Mouse (Mus musculus) retina, postnatal 1 day (tissue): ENCODE measurements around the gene Mup3.
"Not testable (repeated sequence)": the region's sequence is repeated elsewhere in the genome, so short reads cannot be mapped to it uniquely, and the experiment has no call there.

Source experiments
- DNase-seq: peaks from one replicate; pipeline ENCODE4 v3.0.0-alpha.2; 2012

Gene Mup3

GRCm38 (mm10) chr4:62087241-62087640 lies at the start of gene Mup3:
Gene Mup3 (minus strand): TSS chr4:62087342.
- no peak for DNase-seq

DNA sequence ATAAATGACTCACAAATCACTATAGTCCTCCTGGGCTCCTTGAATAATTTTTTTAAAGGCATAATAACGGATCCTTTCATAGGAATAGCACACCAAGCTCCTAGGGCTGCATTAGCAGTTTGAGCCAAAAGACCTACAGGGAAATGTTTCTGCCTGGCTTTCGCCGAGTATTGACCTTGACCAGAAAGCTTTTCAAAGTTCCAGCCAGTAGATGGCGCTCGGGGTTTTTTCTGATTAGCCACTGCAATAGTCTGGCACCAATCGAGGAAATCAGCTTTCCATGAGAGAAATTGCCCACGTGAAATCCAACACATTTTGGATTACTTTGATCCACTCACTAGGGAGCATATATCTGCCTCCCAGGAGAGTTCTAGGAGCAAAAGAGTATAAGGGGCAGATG lies 46.6 kb upstream of the Mup3 start:
- peak; percentile 35 for DNase-seq

- DNase-seq = peak; percentile 18
These were observed 16.2 kb upstream of the Mup3 start for GRCm38 (mm10) chr4:62103366-62103765.

GRCm38 (mm10) chr4:62087953-62088352 lies 811 bp upstream of the Mup3 start:
- no peak for DNase-seq

DNA sequence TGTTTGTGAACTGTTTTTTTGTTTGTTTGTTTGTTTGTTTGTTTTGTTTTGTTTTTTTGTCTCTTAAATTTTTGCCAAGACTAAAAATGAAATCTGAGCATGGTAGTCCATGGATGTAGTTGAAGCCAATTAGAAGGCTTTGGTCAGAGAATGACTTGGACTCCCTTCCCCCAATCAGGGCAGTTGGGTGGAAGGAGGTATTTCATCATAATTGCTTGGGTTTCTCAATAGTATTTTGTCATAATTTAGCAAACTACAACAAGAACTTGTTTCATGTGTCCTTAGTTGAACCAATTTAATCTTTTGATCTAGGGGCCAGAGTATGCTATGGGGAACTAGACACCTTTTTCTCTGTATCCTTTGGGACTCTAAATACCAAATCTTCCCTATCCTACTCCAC lies 4.4 kb downstream of the Mup3 start:
- DNase-seq = no peak

DNA sequence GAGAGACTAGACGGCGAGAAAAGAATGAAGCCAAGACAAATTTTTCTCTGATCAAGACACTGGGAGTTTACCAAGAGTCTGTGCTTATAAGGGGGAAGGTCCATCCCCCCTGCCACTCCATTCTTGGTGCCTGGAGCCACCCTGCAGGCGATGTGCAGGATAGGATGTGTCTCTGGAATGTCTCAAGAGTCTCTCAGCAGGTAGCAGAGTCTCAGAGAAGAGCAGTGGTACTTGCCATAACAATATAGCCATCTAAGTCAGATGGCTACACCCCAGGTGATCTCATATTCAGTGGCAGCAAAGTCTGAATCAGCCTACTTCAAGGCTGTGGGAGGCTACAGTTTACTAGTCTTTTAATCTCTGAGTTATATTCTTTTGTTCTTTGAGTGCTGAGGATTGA lies 12.0 kb downstream of the Mup3 start:
- DNase-seq = no peak

DNA sequence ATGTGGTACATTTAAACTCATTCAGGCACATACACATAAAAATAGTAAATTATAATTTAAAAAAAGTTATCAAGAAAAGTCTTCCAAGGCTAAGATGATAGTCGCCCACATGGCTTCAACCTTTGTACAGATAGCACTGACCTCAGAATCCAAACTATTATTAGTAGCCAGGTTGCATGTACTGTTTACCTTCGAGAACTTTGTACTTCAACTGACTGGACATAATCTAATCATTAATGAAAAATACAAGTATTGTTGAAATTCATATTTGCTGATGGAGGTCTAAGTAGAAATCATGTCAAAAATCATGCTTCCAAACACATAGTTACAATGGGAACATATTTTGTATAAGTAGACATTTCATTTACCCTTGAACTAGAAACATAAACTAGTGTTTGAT lies 32.4 kb downstream of the Mup3 start:
- DNase-seq = not testable (repeated sequence)

- DNase-seq = not testable (repeated sequence)
These were observed 33.1 kb downstream of the Mup3 start, which contains the start of gene Mup20 for GRCm38 (mm10) chr4:62054058-62054457. Gene Mup20 (minus strand): TSS chr4:62054158.
